Mouse (Mus musculus) intestine, embryonic 16.5 days (tissue): ENCODE measurements around the gene Cfap52. TPM values are rescaled to one million over a fixed set of nuclear protein-coding genes. Genes with fewer than 3 reads are reported as not detected.

ENCODE experiments used
- ATAC-seq: fragments of 200-750 bp; cut with Nextera tagmentation; 2 replicates; pipeline ENCODE4 v1.8.0; 2017; ENCODE audit warnings: moderate TSS enrichment, moderate library complexity
- H3K27ac ChIP-seq: fragments of 300-500 bp; sonication (generic); 2 replicates; pipeline ENCODE4 v1.5.1; 2014; ENCODE audit warnings: mild to moderate bottlenecking, low read length
- H3K27me3 ChIP-seq: fragments of 300-500 bp; sonication (generic); replicated peaks from 2 replicates; pipeline ENCODE4 v1.6.1; 2014; ENCODE audit warnings: low read length, control low read depth, mixed read lengths; ENCODE audit not compliant: control insufficient read depth, insufficient read depth
- H3K36me3 ChIP-seq: fragments of 300-500 bp; sonication (generic); 2 replicates; pipeline ENCODE4 v1.6.1; 2014; ENCODE audit warnings: low read length, control low read depth; ENCODE audit not compliant: control insufficient read depth, insufficient read depth
- H3K4me1 ChIP-seq: fragments of 300-500 bp; sonication (generic); 2 replicates; pipeline ENCODE4 v1.6.1; 2014; ENCODE audit warnings: low read length, control low read depth, mixed read lengths; ENCODE audit not compliant: control insufficient read depth, insufficient read depth
- H3K4me2 ChIP-seq: fragments of 300-500 bp; sonication (generic); 2 replicates; pipeline ENCODE4 v1.6.1; 2014; ENCODE audit warnings: low read depth, low read length, control low read depth
- H3K4me3 ChIP-seq: fragments of 300-500 bp; sonication (generic); 2 replicates; pipeline ENCODE4 v1.5.1; 2014; ENCODE audit warnings: mild to moderate bottlenecking, low read length
- H3K9ac ChIP-seq: fragments of 300-500 bp; sonication (generic); 2 replicates; pipeline ENCODE4 v1.6.1; 2014; ENCODE audit warnings: low read depth, low read length
- H3K9me3 ChIP-seq: fragments of 300-500 bp; sonication (generic); 2 replicates; pipeline ENCODE4 v1.6.1; 2016; ENCODE audit warnings: low read length, control low read depth; ENCODE audit not compliant: control insufficient read depth
- WGBS: fragments of 180-500 bp; shearing (Covaris S2); extraction: QIAGEN DNeasy Blood & Tissue Kit; methylation state at CpG from one replicate; pipeline ENCODE4 v1.1.7; 2014; 5-methylcytosine and 5-hydroxymethylcytosine counted together
- polyA plus RNA-seq: library from polyadenylated mRNA; unstranded; fragments of >200 nt; fragmentation: Nextera tagmentation; extraction: Ambion mirVana; gene quantifications from 2 replicates; pipeline ENCODE4 v1.2.1, GENCODE M21; 2015

The Cfap52 gene
- polyA plus RNA-seq, 1 experiment from 2014 or later, result 0.57 TPM

- WGBS, result 80% methylated on average over 5 of the region's 5 CpGs
- Histone ChIP-seq H3K4me1 (no peaks in the 10 kb centered on the region), H3K36me3 (no peaks in the 10 kb centered on the region)
Observed at GRCm38 (mm10) chr11:67953604-67954003, 11.8 kb downstream of the Cfap52 start.

GRCm38 (mm10) chr11:67949475-67949874 lies 16.0 kb downstream of the Cfap52 start:
- no peaks in the 10 kb centered on the region for H3K27me3 ChIP-seq
- no peaks in the 10 kb centered on the region for H3K9me3 ChIP-seq
- no peaks in the 10 kb centered on the region for H3K36me3 ChIP-seq
- WGBS, result 86% methylated on average over 9 of the region's 9 CpGs
- no peak overlapping the region for H3K27ac ChIP-seq
- H3K4me1 ChIP-seq, result no peaks in the 10 kb centered on the region
- H3K9ac ChIP-seq, result no peak overlapping the region
- no peak overlapping the region for H3K4me3 ChIP-seq
- ATAC-seq, result no peak
- H3K4me2 ChIP-seq, result no peak overlapping the region

More at GRCm38 (mm10) chr11:67953604-67954003, 11.8 kb downstream of the Cfap52 start:
- no peaks in the 10 kb centered on the region for H3K9me3 ChIP-seq
- no peak overlapping the region for H3K4me3 ChIP-seq
- H3K4me2 ChIP-seq, result no peak overlapping the region
- no peak overlapping the region for H3K9ac ChIP-seq
- no peak for ATAC-seq
- no peaks in the 10 kb centered on the region for H3K27me3 ChIP-seq
- H3K27ac ChIP-seq, result no peak overlapping the region

DNA sequence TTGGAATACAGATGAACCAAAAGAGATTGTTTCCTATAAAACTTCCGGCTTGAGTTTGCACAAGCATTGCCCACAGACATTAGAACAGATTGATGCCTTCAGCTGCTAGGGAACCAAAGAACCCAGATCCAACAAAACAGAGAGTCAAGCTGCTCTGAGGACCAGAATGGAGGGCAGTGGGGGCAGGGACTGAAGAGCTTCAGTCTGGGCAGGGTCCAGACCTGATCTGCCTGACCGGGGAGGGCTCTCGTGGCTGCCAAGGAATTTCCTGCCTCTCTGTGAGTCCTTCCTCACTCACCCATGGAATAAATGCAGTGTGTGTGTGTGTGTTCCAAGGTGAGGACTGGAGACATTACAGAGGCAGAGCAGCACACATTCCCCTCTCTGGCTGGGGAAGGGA lies 17.2 kb downstream of the Cfap52 start:
- H3K4me1 ChIP-seq, result no peaks in the 10 kb centered on the region
- H3K27ac ChIP-seq, result no peak overlapping the region
- H3K9ac ChIP-seq, result no peak overlapping the region
- H3K4me3 ChIP-seq, result no peak overlapping the region
- H3K9me3 ChIP-seq, result no peaks in the 10 kb centered on the region
- H3K27me3 ChIP-seq, result no peaks in the 10 kb centered on the region
- no peak for ATAC-seq
- H3K4me2 ChIP-seq, result no peak overlapping the region
- no peaks in the 10 kb centered on the region for H3K36me3 ChIP-seq
- WGBS, result 34% methylated on average over 3 of the region's 3 CpGs

DNA sequence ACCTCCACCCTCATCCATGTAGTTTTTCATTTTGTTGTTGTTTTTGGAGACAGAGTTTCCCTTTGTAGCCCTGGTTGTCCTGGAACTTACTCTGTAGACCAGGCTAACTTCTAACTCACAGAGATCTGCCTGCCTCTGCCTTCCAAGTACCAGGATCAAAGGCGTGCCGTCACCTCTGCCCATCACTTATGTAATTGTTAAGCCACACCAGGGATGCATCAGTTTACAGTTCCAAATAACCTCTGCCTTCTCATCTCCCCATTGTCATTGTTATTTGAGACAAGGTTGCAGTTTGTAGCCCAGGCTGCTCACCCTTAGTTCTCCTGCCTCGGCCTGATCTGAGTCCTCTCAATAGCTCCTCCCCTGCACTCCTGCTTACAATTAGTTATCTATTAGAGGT lies 33.3 kb downstream of the Cfap52 start:
- WGBS, result 92% methylated on average over 3 of the region's 3 CpGs

DNA sequence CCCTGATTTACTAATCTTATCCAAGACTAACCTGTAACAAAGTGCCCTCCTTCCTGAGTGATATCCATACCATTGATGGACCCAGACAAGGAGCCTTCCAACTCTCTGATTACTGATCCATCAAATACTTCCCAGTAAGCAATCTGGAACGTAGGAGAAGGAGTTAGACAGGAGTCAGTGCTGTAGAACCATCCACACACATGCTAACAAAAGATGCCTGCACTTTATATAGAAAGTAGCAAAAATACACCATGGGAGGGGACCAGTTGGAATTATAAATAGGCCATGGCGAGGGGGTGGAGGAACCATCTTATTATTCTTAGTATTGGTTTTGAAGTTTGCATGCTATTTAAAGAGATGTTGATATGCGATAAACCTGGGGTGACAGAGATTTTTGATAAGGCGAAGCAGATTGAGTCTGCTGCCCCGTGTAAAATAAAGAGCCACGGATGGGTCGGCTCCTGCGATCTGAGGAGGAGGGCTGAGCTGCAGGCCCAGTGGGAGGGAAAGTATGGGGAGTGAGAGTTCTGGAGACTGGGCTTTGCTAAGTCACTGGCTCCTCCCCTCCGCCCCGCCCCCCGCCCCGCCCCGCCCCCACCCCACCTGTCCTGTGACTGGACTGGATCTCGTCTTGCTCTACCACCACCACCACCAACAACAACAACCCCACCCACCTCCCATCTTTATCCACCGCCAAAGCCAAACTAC lies 38.9 kb downstream of the Cfap52 start:
- Histone ChIP-seq H3K36me3 (no peaks in the 10 kb centered on the region), H3K27me3 (0 out of 2 replicates have a peak, but pooled peaks cover 2% of the 10 kb centered on the region), H3K4me2 (no peak overlapping the region), H3K4me3 (no peak overlapping the region), H3K9ac (no peak overlapping the region), H3K4me1 (peaks cover 9% of the 10 kb centered on the region; the same call in 1 of the 2 replicates), H3K9me3 (no peaks in the 10 kb centered on the region), H3K27ac (no peak overlapping the region)
- no peak for ATAC-seq
- 18% methylated on average over 15 of the region's 15 CpGs for WGBS

More for the DNA sequence above, 33.3 kb downstream of the Cfap52 start:
- H3K9ac ChIP-seq, result no peak overlapping the region
- no peak overlapping the region for H3K4me2 ChIP-seq
- no peaks in the 10 kb centered on the region for H3K9me3 ChIP-seq
- H3K4me3 ChIP-seq, result no peak overlapping the region
- H3K4me1 ChIP-seq, result no peaks in the 10 kb centered on the region
- H3K27me3 ChIP-seq, result no peaks in the 10 kb centered on the region
- ATAC-seq, result no peak
- H3K36me3 ChIP-seq, result no peaks in the 10 kb centered on the region
- H3K27ac ChIP-seq, result no peak overlapping the region

DNA sequence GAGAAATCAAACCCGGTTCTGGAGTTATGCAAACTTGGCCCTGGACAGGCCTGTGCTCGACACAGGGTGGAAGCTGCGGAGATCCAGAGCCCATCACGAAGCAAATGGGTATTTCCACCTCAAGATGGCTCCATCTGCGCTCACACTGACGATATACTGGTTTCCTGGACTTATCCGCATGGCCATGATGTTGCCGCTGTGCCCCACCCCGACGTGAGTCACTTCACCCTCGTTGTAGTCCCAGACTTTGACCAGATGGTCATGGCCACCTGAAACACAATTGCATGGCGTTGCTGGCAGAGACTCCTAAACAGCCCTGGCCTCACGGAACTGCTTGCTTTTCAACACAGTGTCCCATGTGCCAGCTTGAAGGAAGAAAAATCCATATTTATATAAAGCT lies 40.5 kb downstream of the Cfap52 start:
- ATAC-seq, result peak; percentile 34
- WGBS, result 68% methylated on average over 13 of the region's 13 CpGs

GRCm38 (mm10) chr11:67923720-67924119 lies 41.7 kb downstream of the Cfap52 start:
- Histone ChIP-seq H3K4me1 (peaks cover 9% of the 10 kb centered on the region; the same call in 1 of the 2 replicates), H3K27me3 (0 out of 2 replicates have a peak, but pooled peaks cover 2% of the 10 kb centered on the region), H3K4me3 (peak overlapping the region; percentile 79), H3K36me3 (no peaks in the 10 kb centered on the region), H3K27ac (peak overlapping the region; percentile 86), H3K9ac (no peak overlapping the region), H3K9me3 (no peaks in the 10 kb centered on the region), H3K4me2 (peak overlapping the region; percentile 96)
- no peak for ATAC-seq
- 86% methylated on average over 5 of the region's 5 CpGs for WGBS

More for the DNA sequence above, 40.5 kb downstream of the Cfap52 start:
- Histone ChIP-seq H3K9ac (no peak overlapping the region), H3K4me1 (peaks cover 9% of the 10 kb centered on the region; the same call in 1 of the 2 replicates), H3K36me3 (no peaks in the 10 kb centered on the region), H3K27me3 (0 out of 2 replicates have a peak, but pooled peaks cover 2% of the 10 kb centered on the region), H3K9me3 (no peaks in the 10 kb centered on the region), H3K27ac (peak overlapping the region; percentile 68), H3K4me2 (no peak overlapping the region), H3K4me3 (no peak overlapping the region)

- 0 out of 2 replicates have a peak, but pooled peaks cover 2% of the 10 kb centered on the region for H3K27me3 ChIP-seq
- peak overlapping the region; percentile 98 for H3K27ac ChIP-seq
- peak overlapping the region; percentile 78 for H3K9ac ChIP-seq
- no peaks in the 10 kb centered on the region for H3K36me3 ChIP-seq
- H3K4me3 ChIP-seq, result peak overlapping the region; percentile 79
- H3K4me1 ChIP-seq, result peaks cover 9% of the 10 kb centered on the region; the same call in 1 of the 2 replicates
- peak overlapping the region; percentile 96 for H3K4me2 ChIP-seq
- WGBS, result under 1% methylated on average over 12 of the region's 12 CpGs
- H3K9me3 ChIP-seq, result no peaks in the 10 kb centered on the region
- peak; percentile 82 for ATAC-seq
Observed at GRCm38 (mm10) chr11:67922755-67923125, 42.7 kb downstream of the Cfap52 start.

DNA sequence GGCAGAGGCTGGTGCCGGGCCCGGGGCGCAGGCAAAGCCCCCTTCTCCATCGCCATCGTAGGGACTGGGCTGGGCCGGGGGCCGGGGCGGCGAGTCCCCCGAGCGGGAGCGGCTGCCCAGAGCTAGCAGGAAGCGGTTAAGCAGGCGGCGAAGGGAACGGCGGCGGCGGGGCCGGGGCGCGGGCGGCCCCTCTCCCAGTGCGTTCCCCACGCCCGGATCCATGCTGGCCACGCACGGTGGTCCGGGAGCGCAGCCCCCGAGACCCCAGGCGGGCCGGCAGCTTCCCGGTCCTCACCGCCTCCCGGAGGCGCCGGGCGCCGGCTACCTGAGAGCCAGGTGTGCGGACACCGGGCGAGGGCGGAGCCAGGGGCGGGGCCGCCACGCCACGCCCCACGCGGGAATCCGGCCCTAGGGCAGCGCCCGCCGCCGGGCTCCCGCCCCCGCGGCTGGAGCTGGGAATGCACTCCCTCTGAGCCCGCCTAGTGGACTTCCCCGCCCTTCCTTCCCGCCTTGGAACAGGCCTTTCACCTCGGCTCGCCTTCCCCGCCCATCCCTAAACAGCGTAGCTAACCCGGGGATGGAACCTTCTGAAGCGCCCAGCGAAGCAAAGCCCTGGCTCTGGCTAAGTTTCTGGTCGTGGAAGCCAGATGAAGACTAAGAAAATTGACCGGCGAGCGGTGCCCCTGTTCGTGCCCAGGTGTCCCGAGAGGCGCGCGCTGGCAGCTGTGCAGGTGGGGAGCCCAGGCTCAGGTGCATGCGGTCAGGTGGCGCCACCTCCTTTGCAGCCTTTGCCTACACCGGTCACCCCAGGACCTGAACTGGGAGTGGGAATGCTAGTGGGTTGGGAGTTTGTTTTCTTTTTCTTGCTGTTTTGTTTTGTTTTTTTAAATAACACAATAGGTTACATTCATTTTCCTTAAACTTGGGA lies 43.4 kb downstream of the Cfap52 start, which contains the start of gene Usp43:
Gene Usp43, minus strand, starts transcription at position 327 of the 928 bp plus-strand sequence.
- WGBS, result under 1% methylated on average over 68 of the region's 80 CpGs
- peak; percentile 88 for ATAC-seq
- H3K9me3 ChIP-seq, result no peaks in the 10 kb centered on the region
- peak within 1 kb of the TSS; percentile 96 for H3K4me2 ChIP-seq
- peak within 1 kb of the TSS; percentile 98 for H3K27ac ChIP-seq
- peak within 1 kb of the TSS; percentile 79 for H3K4me3 ChIP-seq
- no peaks in the 10 kb centered on the region for H3K36me3 ChIP-seq
- peak within 1 kb of the TSS; percentile 78 for H3K9ac ChIP-seq
- H3K4me1 ChIP-seq, result peaks cover 9% of the 10 kb centered on the region; the same call in 1 of the 2 replicates
- H3K27me3 ChIP-seq, result 0 out of 2 replicates have a peak, but pooled peaks cover 2% of the 10 kb centered on the region
